Mouse (Mus musculus) kidney, adult 2 months (tissue): ENCODE results near the gene Chrm3.

Source experiments
- CTCF ChIP-seq: fragments of 200-500 bp; conservative IDR thresholded peaks from 2 replicates; pipeline ENCODE4 v1.5.1; 2011; ENCODE audit warnings: low read depth, mild to moderate bottlenecking, control low read depth, low read length, moderate library complexity, mixed read lengths; ENCODE audit not compliant: insufficient read depth, insufficient read length
- POLR2A ChIP-seq: fragments of 200-500 bp; IDR thresholded peaks from one replicate; pipeline ENCODE4 v1.6.1; 2011; ENCODE audit warnings: low read depth, low read length, control low read depth

DNA sequence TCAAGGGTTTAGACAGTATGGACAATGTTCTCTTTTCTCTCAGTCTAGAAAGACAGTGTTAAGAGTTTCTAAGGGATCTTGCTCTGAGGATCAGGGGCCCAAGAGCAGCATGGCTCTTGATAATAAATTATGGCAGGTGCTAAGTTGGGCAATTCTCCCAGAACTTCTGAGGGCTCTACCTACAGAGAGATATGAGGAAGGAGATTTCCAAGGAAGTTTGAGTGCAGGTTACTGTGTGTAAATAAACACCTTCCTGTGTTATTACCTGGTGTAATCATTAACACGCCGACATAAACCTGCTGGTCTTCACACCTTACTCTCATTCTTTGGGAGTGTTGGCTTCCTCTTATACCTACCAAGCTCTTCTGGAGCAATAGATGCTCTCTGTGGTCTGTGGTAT lies 33.7 kb upstream of the Chrm3 start:
- TF ChIP-seq POLR2A, result no peak
- TF ChIP-seq CTCF, result no peak
